Mouse (Mus musculus): Measurements from ENCODE around the gene Calml4. TPM values are rescaled to one million over a fixed set of nuclear protein-coding genes. Genes with fewer than 3 reads are reported as not detected.
A peak's percentile ranks its signal among the peaks of the same experiment; 100 is the strongest.

Calml4 gene
- polyA plus RNA-seq (2016; fragmentation: Nextera tagmentation; extraction: Ambion mirVana): 2.5 and 3.6 TPM in 2 replicates

DNA sequence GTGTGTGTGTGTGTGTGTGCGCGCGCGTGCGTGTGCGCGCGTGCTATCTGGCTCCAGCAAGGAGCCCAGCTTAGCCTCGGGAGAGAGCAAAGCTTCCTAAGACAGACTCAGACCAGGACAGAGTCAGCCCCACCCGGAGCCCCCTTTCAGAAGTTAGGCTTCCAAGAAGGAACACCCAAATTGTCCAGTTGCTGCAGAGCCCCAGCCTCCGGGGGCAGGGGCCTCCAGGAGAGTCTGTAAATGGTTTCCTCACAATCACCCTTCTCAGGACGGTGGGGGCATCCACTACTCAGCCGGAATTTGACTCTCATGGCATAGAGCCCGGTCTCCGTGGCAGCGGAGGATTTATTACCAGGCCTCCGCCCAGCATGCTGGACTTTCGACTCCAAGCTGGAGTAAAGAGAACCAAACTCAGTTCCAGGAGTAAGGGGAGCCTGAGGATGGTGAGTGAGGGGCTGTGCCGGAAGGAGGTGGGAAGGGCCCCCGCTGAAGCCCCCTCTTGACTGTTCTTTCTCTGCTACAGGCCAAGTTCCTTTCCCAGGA lies at the start of gene Calml4:
Gene Calml4, plus strand, starts transcription at position 362 of the 543 bp plus-strand sequence.
- Histone ChIP-seq H3K4me2 (replicated peaks) (0 out of 2 replicates have a peak within 1 kb of the TSS, but pooled peaks have one; percentile 9), H3K4me3 (no peak within 1 kb of the TSS), H3K36me3 (no peaks in the 10 kb centered on the region), H3K27me3 (no peaks in the 10 kb centered on the region), H3K9me3 (no peaks in the 10 kb centered on the region), H3K4me1 (peaks cover 15% of the 10 kb centered on the region), H3K9ac (replicated peaks) (no peak within 1 kb of the TSS), H3K27ac (replicated peaks) (no peak within 1 kb of the TSS)
- WGBS: 63% methylated on average over 20 of the region's 20 CpGs
- no peak for ATAC-seq (ENCODE audit: low FRiP score, low read depth)

GRCm38 (mm10) chr9:62810095-62810494 lies 47.8 kb upstream of the Calml4 start:
- H3K4me2 ChIP-seq (replicated peaks): peak overlapping the region; percentile 95
- WGBS: 20% methylated on average over 8 of the region's 8 CpGs
- H3K27me3 ChIP-seq: no peaks in the 10 kb centered on the region
- peaks cover 32% of the 10 kb centered on the region for H3K4me1 ChIP-seq
- peak overlapping the region; percentile 87 for H3K9ac ChIP-seq (replicated peaks)
- H3K36me3 ChIP-seq: no peaks in the 10 kb centered on the region
- no peak overlapping the region for H3K27ac ChIP-seq (replicated peaks)
- H3K4me3 ChIP-seq: peak overlapping the region; percentile 98
- no peaks in the 10 kb centered on the region for H3K9me3 ChIP-seq
- ATAC-seq (ENCODE audit: low FRiP score, low read depth): no peak

DNA sequence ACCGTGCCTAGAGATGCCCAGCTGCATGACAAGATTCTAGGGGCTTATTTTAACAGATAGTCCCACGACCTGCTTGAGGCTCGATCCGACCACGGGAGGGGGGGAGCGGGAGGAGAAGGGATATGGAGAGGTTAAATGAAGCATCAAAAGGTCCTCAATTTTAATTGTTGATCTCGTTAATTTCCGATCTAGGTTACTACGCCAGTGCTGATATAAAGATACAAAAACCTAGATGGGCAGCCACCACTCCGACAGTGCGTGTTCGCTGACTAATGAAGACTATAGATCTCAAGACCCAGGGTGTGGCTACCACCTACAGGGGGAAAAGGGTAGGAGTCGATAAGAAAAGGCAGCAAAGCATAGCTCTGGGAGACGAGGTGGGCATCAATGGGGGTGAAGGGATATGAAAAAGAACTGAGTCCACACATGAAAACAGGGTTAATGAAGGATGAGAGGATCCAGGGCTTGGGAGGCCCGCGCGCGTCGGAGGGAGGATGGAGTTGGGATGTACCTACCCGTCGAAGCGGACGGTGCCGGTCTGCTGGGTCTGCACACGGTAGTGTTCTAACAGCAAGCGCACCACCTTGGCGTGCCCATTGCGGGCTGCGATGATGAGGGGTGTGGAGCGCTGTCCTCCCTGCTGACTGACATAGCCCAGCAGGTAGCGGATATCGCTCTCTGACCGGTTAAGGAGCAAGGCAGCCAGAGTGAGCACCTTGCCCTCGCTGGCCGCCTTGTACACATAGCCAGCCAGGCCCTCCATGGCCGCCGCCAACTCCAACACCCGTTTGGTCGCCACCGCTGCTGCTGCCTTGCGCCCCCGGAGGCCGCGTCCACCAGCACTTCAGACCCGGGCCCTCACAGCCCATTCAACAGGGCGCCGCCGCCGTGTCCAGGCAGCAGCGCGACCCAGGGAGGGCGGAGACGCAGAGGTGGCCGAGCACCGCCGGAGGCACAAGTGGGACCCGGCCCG lies 47.1 kb upstream of the Calml4 start:
- H3K4me3 ChIP-seq: peak overlapping the region; percentile 98
- peaks cover 32% of the 10 kb centered on the region for H3K4me1 ChIP-seq
- H3K27ac ChIP-seq (replicated peaks): peak overlapping the region; percentile 98
- H3K9me3 ChIP-seq: no peaks in the 10 kb centered on the region
- H3K36me3 ChIP-seq: no peaks in the 10 kb centered on the region
- H3K9ac ChIP-seq (replicated peaks): peak overlapping the region; percentile 87
- H3K27me3 ChIP-seq: no peaks in the 10 kb centered on the region
- peak; percentile 72 for ATAC-seq (ENCODE audit: low FRiP score, low read depth)
- H3K4me2 ChIP-seq (replicated peaks): peak overlapping the region; percentile 95
- under 1% methylated on average over 53 of the region's 58 CpGs for WGBS

- H3K9ac ChIP-seq (replicated peaks): peak within 1 kb of the TSS; percentile 87
- peak; percentile 92 for ATAC-seq (ENCODE audit: low FRiP score, low read depth)
- peak within 1 kb of the TSS; percentile 95 for H3K4me2 ChIP-seq (replicated peaks)
- WGBS: under 1% methylated on average over 65 of the region's 68 CpGs
- H3K27ac ChIP-seq (replicated peaks): peak within 1 kb of the TSS; percentile 98
- peak within 1 kb of the TSS; percentile 98 for H3K4me3 ChIP-seq
- no peaks in the 10 kb centered on the region for H3K36me3 ChIP-seq
- H3K27me3 ChIP-seq: no peaks in the 10 kb centered on the region
- H3K4me1 ChIP-seq: peaks cover 32% of the 10 kb centered on the region
- H3K9me3 ChIP-seq: no peaks in the 10 kb centered on the region
Observed at GRCm38 (mm10) chr9:62811516-62812121, 46.3 kb upstream of the Calml4 start, which contains the start of gene Fem1b. Gene Fem1b, minus strand, starts transcription at chr9:62811934.

- Histone ChIP-seq H3K4me3 (peak overlapping the region; percentile 98), H3K27ac (replicated peaks) (peak overlapping the region; percentile 98), H3K27me3 (no peaks in the 10 kb centered on the region), H3K9me3 (no peaks in the 10 kb centered on the region), H3K4me2 (replicated peaks) (peak overlapping the region; percentile 95), H3K9ac (replicated peaks) (peak overlapping the region; percentile 87), H3K4me1 (peaks cover 29% of the 10 kb centered on the region), H3K36me3 (no peaks in the 10 kb centered on the region)
- WGBS: 5% methylated on average over 14 of the region's 14 CpGs
- ATAC-seq (ENCODE audit: low FRiP score, low read depth): peak; percentile 51
Observed at GRCm38 (mm10) chr9:62812216-62813049, 45.4 kb upstream of the Calml4 start.

DNA sequence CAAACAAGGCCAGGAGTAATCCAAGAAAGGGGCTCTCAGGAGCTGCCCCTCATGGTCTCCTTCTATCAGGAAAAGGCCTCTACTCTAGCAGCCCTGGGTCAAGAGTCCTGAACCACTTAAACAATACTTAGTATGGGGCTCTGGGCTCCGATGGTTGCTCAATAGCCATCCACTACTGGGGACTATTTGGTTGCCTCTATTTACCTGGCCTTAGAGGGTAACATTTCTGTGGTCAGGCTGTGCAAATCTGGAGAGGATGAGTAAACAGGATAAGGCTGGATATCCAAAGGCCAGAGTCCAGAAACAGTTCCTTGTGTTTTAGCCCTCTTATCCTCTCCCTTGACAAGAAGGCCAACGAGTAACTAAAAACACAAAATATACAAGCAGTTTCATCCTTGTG lies 43.1 kb upstream of the Calml4 start:
- Histone ChIP-seq H3K4me3 (no peak overlapping the region), H3K4me2 (replicated peaks) (no peak overlapping the region), H3K4me1 (peaks cover 14% of the 10 kb centered on the region), H3K9ac (replicated peaks) (no peak overlapping the region), H3K27ac (replicated peaks) (no peak overlapping the region), H3K27me3 (no peaks in the 10 kb centered on the region; the same call in 1 of the 2 replicates), H3K9me3 (no peaks in the 10 kb centered on the region), H3K36me3 (no peaks in the 10 kb centered on the region)
- 81% methylated on average over 2 of the region's 2 CpGs for WGBS
- ATAC-seq (ENCODE audit: low FRiP score, low read depth): no peak

DNA sequence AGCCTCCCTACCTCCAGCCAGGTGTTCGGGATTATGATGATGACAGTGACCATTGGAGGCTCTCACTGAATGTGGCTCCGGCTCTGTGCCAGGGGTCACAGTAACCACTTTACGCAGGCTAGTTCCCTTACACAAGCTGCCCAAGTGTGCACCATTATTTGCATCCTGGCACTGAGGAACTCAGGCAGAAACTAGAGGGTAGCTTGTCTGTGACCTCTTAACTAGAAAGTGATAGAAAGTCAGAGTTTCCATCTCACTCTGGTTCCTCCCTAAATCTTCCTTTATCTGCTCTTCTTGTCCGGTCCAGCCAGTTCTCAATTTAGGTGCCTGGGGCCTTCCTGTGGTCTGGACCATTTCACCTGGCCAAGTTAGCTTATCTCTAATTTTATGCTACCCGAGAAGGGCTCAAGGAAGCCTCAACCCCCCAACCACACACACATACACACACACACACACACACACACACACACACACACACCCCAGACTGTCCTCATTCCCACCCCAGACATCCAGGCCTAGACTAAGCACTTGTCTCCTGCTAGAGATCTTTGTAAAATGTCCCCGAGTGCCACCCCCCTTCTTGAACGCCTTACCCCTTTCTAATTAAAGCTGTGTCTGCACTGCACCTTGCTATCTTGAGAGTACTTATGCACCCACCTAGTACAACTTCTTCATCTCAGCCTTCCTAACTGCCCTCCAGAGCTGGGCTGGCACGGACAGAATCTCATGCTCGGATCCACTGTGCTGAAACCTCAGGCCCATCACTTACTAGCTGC lies 41.4 kb upstream of the Calml4 start:
- Histone ChIP-seq H3K27me3 (no peaks in the 10 kb centered on the region; the same call in 1 of the 2 replicates), H3K9ac (replicated peaks) (no peak overlapping the region), H3K36me3 (no peaks in the 10 kb centered on the region), H3K4me2 (replicated peaks) (no peak overlapping the region), H3K4me1 (peaks cover 8% of the 10 kb centered on the region), H3K27ac (replicated peaks) (no peak overlapping the region), H3K4me3 (no peak overlapping the region), H3K9me3 (no peaks in the 10 kb centered on the region)
- WGBS: 84% methylated on average over 9 of the region's 9 CpGs
- no peak for ATAC-seq (ENCODE audit: low FRiP score, low read depth)

- Histone ChIP-seq H3K9ac (replicated peaks) (no peak overlapping the region), H3K4me2 (replicated peaks) (no peak overlapping the region), H3K27me3 (no peaks in the 10 kb centered on the region; the same call in 1 of the 2 replicates), H3K4me1 (peaks cover 6% of the 10 kb centered on the region), H3K4me3 (no peak overlapping the region), H3K9me3 (no peaks in the 10 kb centered on the region), H3K36me3 (no peaks in the 10 kb centered on the region), H3K27ac (replicated peaks) (no peak overlapping the region)
- ATAC-seq (ENCODE audit: low FRiP score, low read depth): no peak
- 74% methylated on average over 12 of the region's 12 CpGs for WGBS
Observed at GRCm38 (mm10) chr9:62817099-62817571, 40.7 kb upstream of the Calml4 start.

DNA sequence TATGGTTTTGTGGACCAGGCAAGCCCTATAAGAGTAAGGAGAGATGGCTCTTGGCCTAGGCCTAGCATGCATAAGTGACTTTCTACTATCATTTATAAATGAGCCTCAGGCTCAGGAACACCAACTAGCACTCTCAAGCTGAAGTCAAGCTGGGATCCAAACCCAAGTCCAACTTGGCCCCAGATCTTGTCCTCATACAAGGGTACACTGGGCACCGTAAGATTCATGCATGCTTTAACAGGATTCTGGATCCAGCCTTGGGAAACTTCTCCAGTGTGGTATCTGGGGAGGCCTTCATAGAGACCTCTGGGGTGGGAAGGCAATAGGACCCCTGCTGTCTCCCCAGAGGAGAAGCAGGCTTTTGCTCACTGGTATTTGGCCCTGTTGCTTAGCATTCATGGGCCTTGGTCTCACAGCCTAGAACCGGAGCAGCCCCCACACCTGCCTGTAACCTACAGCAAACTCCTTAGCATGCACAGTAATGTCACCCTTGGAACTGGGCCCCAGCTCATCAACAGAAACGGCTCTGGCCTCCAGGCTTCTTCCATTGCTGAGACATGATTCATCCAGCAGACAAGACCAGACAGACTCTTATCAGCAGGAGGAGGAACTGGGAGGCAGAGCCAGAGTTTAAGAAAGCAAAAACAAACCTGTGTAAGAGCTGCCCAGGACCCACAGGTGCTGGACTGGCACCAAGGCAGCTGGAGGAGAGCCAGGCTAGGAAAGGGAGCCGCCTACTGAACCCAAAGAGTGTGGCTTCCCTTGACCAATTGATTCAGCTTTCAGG lies 39.9 kb upstream of the Calml4 start:
- WGBS: 84% methylated on average over 4 of the region's 4 CpGs
- Histone ChIP-seq H3K4me2 (replicated peaks) (no peak overlapping the region), H3K27me3 (no peaks in the 10 kb centered on the region; the same call in 1 of the 2 replicates), H3K4me3 (no peak overlapping the region), H3K36me3 (no peaks in the 10 kb centered on the region), H3K9ac (replicated peaks) (no peak overlapping the region), H3K9me3 (no peaks in the 10 kb centered on the region), H3K4me1 (no peaks in the 10 kb centered on the region), H3K27ac (replicated peaks) (no peak overlapping the region)
- no peak for ATAC-seq (ENCODE audit: low FRiP score, low read depth)

DNA sequence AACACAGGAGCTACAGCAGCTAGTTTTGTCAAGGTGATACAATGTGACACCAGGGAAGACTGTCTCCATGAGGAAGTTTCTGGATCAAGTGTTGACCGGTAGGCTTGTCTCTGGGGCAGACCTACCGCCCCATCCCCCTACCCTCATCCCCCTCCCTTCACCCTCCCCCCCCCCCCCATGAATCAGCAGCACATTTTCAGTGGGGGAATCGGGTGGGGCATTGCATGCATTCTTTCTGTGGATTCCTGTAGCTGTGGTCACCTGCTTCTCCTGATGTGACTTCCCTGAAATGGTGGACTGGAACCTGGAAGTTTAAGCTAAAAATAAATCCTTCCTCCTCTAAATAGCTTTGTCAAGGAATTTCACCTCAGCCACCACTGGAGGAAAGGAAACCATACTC lies 38.4 kb upstream of the Calml4 start:
- 91% methylated on average over 3 of the region's 3 CpGs for WGBS
- ATAC-seq (ENCODE audit: low FRiP score, low read depth): no peak
- H3K4me3 ChIP-seq: no peak overlapping the region
- H3K9ac ChIP-seq (replicated peaks): no peak overlapping the region
- no peaks in the 10 kb centered on the region for H3K36me3 ChIP-seq
- H3K27me3 ChIP-seq: no peaks in the 10 kb centered on the region; the same call in 1 of the 2 replicates
- no peak overlapping the region for H3K27ac ChIP-seq (replicated peaks)
- H3K4me1 ChIP-seq: no peaks in the 10 kb centered on the region
- H3K4me2 ChIP-seq (replicated peaks): no peak overlapping the region
- H3K9me3 ChIP-seq: no peaks in the 10 kb centered on the region
